Mouse (Mus musculus) liver, embryonic 14.5 days (tissue): ENCODE results near the gene Ankrd49.

Source experiments
- CTCF ChIP-seq: IDR thresholded peaks from 2 replicates; pipeline ENCODE4 v1.5.1; 2016; ENCODE audit warnings: antibody characterized with exemption, low read depth, control low read depth
- EP300 ChIP-seq: IDR thresholded peaks from 2 replicates; pipeline ENCODE4 v1.6.1; 2016; ENCODE audit warnings: antibody characterized with exemption, low read depth

DNA sequence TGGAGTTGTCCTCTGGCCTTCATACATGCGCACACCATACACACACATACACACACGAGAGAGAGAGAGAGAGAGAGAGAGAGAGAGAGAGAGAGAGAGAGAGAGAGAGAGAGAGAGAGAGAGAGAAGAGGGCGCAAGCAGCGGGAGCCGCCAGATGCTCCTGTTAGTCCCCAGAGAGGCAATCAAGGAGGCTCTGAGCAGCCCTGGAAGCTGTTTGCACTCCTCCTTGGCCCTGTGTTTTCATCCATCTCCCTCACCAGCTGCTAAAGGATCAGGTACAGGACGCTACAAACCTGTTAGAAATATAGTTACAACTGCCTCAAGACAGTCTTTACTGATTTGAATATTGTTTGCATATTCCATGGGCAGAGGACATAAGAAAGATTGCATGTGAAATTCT lies 14.8 kb downstream of the Ankrd49 start:
- TF ChIP-seq CTCF (no peak), EP300 (no peak)
